Mouse (Mus musculus) 3T3-L1 (cell line): ENCODE results near the gene Synj2.

Experiments used
- DNase-seq: peaks from one replicate; pipeline ENCODE4 v3.0.0-alpha.2; 2015; ENCODE audit warnings: low read depth, low spot score

Synj2 gene

DNA sequence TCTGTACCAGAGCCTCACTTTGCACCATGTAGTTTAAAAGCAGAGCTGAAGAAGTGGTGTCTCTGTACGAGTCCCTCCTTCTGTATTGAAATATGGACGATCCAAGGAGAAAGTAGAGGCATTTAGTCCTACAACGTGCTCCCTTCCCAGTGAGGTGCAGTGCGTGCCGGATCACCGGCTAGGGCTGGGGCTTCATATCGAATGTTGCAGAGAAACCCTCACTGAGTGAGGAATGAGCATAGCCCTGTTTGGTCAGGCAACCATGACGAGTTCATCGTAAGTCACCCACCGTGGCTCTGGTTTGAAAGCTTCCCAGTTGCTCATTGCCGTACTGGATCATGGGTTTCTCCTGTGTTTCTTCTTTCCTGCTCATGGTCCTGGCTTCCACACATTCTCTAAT, 95.8 kb downstream of the Synj2 start:
- no peak for DNase-seq

DNA sequence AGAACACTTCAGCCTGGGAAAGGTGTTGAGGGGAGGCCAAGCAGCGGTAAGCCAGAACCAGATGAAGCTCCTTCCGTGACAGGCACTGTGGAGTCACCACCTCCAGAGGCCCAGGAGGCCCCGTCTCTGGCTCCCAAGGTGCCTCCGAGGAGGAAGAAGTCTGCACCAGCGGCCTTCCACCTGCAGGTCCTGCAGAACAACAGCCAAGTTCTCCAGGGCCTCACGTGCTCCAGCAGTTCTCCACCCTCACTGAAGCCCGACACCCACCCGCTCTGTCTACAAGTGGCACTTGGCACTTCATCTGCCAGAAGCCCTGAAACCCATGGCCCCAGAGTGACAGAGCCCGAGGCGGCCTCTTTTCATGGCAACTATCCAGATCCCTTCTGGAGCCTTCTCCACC, 96.4 kb downstream of the Synj2 start:
- DNase-seq, result no peak

DNA sequence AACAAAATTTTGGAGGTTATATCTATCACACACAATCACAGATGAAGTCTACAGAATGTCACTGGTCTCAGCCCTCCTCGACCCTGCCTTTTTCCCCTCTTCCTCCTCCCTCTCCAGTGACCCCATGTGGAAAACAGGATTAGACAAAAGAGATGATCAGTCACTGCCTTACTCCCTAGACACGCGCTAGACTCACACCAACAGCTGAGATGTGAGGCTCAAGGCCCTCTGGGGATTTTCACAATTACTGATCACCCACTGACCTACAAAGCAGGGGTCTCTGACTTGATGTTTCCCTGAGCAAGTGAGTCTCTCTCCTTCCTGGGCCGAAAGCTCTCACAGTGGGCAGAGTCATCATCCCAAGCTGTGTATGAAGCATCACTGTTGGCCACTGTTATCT, 111.7 kb downstream of the Synj2 start:
- DNase-seq, result no peak

DNA sequence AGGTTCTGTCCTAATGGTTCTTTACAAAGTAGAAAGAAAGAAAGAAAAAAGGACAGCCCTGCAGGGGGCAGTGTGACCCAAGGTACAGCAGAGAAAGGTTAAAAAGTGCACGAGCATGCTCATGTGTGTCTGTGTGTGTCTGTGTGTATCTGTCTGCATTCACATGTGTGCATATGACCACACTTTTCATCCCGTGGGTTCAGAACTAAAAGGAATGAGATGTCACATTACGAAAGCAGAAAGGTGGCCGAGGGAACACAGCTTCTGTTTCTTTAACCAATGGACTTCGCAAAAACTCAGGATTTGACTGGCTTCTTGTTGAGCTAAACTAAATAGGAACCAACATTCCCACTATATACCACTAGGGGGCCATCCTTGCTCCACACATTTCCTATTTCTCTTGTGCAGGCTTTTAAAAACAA, 113.9 kb downstream of the Synj2 start:
- peak; percentile 86 for DNase-seq

DNA sequence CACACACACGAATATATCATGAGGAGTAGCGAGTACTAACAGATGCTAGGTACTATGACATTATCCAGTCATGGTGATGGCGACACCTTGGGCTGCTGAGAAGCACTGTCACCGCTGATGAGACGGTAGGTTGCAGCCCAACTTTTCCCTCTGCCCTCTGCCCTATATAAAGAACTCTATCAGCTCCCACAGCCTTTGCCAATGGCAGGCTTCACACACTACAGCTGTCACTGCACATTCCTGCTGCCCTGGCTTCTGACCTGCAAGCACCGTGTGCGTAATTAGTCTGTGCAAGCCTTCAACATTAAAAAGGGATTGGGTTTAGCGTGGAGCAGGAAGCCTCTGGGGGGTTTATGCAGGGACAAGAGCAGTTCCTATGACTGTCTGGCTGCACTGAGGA, 121.7 kb downstream of the Synj2 start:
- DNase-seq, result no peak

DNA sequence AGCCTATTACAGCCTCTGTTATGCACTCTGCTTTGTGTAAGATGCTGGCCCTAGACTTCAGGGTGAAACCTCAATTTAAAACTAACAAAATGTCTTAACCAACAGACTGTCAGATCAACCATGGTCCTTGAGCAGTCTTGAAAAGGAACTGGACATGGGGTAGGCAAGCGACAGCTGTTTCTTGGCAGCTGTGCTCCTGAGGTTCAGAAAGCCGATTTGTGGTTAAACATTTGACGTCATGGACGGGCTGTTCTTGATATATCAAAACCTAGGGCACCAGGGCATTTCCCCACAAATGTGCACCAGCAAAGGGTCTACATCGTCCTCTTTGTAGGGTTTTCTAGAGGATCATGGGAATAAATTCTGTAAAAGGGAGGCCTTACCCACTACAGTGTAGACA, 122.5 kb downstream of the Synj2 start:
- no peak for DNase-seq

DNA sequence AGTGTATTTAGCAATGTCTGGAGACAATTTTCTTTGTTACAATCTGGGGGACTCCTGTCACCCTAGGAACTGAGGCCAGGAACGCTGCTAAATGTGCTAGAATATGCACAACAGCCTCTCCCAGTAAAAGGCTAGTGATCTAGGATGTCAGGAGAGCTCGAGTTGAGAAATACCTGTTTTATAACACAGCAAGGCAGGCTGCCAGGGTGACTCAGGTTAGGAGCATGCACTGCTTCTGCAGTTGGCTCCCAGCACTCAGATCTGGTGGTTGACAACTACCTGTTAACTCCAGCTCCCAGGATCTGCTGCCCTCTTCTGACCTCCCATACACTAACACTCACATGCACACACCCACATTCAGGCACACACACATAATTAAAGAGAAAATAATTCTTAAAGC, 124.9 kb downstream of the Synj2 start:
- peak; percentile 56 for DNase-seq

DNA sequence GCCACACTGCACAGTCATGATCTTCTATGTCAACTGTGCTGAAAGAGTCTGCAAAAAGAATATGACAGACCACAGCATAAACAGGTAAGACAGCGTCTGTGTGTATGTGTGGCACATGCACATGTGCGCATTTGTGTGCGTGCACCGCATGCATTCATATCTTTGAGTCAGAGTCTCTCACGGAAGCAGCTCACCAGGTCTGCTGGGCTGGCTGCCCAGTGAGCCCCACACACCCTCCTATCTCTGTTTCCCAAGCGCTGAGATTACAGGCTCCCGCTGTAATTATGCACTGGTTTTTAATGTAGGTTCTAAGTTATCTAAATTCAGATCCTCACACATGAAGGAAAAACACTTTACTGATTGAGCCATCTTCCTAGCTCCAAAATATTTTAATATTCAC, 126.5 kb downstream of the Synj2 start:
- DNase-seq, result no peak

DNA sequence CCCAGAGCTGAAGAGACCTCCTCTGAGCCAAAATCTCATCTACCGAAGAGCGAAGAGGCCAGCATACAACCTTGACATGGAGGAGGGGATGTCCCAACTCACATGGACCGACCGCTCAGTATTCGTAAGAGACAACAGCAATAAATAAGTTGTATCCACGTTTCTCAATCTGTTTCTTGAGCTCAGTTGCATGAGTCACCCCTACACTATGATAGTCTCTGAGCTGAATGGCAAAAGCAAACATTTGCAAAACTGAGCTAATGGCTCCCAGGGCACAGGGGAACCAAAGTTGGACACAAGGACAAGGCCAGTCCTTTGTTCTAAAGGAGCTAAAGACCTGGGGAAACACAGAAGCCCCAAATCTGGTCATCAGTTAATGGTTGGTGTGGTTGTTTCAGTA, 128.8 kb downstream of the Synj2 start:
- DNase-seq, result no peak

DNA sequence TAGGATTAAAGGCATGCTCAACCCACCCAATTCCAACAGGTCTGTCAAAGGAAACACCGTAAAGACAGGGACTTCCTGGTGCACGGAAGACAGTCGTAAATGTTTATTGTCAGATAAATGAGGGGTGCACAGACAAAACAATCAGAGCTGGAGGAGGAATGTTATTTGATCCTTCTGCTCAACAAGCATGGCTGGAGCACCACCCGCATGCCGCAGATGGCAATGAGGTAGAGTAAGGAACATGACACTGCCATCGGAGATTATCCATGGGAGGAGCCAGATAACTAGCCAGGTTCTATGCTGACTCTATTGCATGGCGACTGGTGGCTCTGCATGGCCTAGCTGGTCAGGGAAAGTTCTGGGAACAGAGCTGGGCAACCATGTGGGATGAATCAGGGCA, 132.3 kb downstream of the Synj2 start:
- DNase-seq, result no peak

DNA sequence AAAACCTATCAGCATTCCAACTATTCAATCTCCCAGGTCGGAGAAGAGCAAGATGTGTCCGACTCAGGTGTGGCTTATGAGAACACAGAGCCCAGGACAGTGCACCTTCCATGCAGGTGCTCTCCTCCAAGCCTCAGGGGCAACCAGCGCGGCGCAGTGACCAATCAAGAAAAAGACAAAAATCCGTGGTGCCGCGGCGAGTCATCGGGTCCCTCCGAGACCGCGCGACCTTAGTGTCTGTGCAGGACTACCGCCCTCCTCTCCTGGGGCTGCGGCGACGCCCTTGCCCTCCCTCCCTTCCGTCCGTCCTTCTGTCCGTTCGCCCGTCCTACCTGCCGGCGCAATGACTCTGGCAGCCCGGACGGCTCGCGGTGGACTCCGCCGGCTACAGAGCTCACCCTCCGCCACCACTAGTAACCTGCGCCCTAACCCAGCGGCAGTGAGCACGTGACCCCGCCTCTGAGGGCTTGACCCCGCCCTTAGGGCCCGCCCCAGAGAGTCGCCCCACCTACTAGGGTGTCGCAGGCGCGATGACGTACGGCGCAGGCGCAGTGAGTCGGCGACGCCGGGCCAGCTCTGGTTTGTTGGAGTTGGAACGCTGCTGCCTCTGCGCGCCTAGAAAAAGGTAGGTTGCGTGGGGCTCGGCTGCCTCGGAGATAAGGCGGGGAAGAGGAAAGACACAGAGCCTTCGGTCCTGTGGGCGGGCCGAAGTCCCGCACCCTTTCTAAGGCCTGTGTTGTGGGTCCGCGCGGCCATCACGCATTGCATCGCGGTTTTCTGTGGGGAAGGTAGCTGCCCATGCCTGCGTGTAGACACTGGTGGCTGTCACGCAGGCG, 138.4 kb downstream of the Synj2 start, which contains the start of the genes Serac1 and Gtf2h5:
TSS of gene Serac1 (minus strand) at position 455 of the 836 bp plus-strand sequence.
TSS of gene Gtf2h5 (plus strand) at position 500 of the 836 bp plus-strand sequence.
- peak; percentile 94 for DNase-seq

DNA sequence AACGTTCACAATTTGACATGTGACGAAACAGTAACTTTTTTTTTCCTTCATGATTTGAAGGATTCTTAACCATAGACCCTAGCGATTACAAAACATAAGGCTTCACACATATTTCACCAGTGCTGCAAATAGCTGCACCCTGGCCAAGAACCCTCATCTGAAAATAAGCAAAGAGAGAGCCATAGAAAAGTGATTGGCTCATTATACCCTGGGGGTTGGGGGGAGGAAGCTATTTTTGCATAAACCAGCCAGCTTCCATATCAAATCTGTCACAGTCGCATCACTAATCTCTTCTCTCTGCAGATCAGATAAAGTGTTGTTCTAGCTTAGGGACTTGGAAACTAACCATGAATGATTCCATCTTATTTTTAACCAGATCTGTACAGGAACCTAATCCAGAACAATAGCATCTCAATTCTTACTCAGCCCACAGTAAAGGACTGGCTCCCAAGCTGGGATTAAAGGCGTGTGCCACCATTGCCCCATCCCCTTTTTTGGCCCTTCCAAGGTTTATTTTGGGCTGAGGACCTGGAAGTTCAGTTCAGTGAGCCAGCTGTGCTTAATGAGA, 142.3 kb downstream of the Synj2 start:
- DNase-seq, result no peak

DNA sequence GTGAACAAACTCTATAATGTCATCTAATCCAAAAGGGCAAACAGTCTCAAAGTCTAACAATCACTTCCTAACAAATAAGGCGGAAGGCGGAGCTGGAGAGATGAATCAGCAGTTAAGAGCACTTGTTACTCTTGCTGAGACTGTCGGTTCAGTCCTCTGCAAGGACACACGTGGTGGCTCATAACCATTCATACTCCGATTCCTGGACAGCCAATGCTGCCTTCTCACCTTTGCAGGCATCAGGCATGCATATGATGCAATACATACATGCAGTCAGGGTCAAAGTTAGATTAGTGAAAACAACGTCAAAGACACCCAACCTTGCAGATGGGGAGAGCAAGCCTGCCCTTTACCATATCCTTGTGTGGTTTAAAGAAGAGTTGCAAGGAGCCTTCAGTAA, 150.5 kb downstream of the Synj2 start:
- no peak for DNase-seq
